ENCODE assay signal across 10 mouse cellular contexts in genomic region chr6:94594711-94595110, GRCm38 (mm10).
DNase-seq lines count a peak whose midpoint lies in the region; ATAC-seq lines count a peak whose summit lies in the region.
"Had no signal": no experiment of that assay in that cellular context is flagged by ENCODE, and none has a peak within 500 bp of the region (broad histone marks: within the 10 kb centered on the region; RNA-seq: fewer than 3 reads in every experiment).

No protein-coding gene starts in this region.

- H3K4me2 ChIP-seq in kidney, embryonic 15.5 days: no peak overlapping the region
- H3K4me2 ChIP-seq: hindbrain, embryonic 15.5 days had no signal

- no peaks in the 10 kb centered on the region for H3K27me3 ChIP-seq in kidney, embryonic 15.5 days
- H3K27me3 ChIP-seq: hindbrain, embryonic 15.5 days had no signal

- peak; percentile 45 for DNase-seq in gastrocnemius, postnatal 25 days
- no peak for DNase-seq in gastrocnemius, postnatal 10 days
- DNase-seq in kidney, postnatal 4 days: no peak
- peak; percentile 8 to 45 for DNase-seq in spleen, postnatal 4 days (ENCODE audit: low spot score in 2 of 2)
- DNase-seq in spleen, adult 18-20 months: no peak
- DNase-seq in skeletal muscle tissue, adult 2 months (ENCODE audit: low read depth, low spot score): peak; percentile 52
- no peak for DNase-seq in kidney, postnatal 36 days
- DNase-seq: lung, adult 18-20 months had no signal

- WGBS in kidney, embryonic 15.5 days: 53% methylated on average over 11 of the region's 11 CpGs

- peaks cover 42% of the 10 kb centered on the region for H3K4me1 ChIP-seq in kidney, embryonic 15.5 days

- no peak for ATAC-seq in kidney, embryonic 15.5 days (replicated peaks; ENCODE audit: low FRiP score)

- no peak overlapping the region for H3K4me3 ChIP-seq in kidney, embryonic 15.5 days (replicated peaks)
- H3K4me3 ChIP-seq: hindbrain, embryonic 15.5 days had no signal

- no peaks in the 10 kb centered on the region for H3K36me3 ChIP-seq in kidney, embryonic 15.5 days
- H3K36me3 ChIP-seq: hindbrain, embryonic 15.5 days had no signal

- H3K9me3 ChIP-seq in kidney, embryonic 15.5 days (replicated peaks): no peaks in the 10 kb centered on the region
- H3K9me3 ChIP-seq: hindbrain, embryonic 15.5 days had no signal

- no peak overlapping the region for H3K9ac ChIP-seq in kidney, embryonic 15.5 days
- H3K9ac ChIP-seq: hindbrain, embryonic 15.5 days had no signal

- H3K27ac ChIP-seq in kidney, embryonic 15.5 days: 0 out of 2 replicates have a peak overlapping the region, but pooled peaks have one; percentile 18
- H3K27ac ChIP-seq: hindbrain, embryonic 15.5 days had no signal

Comparison
In these comparisons a context has a peak if more than half of its experiments do, and no peak if none do; other contexts are left out.
1. DNase-seq: peak in gastrocnemius, postnatal 25 days (single experiment), spleen, postnatal 4 days (2 of 2) and skeletal muscle tissue, adult 2 months (single experiment); none in gastrocnemius, postnatal 10 days (single experiment), kidney, postnatal 4 days (0 of 2), spleen, adult 18-20 months (0 of 2) and kidney, postnatal 36 days (0 of 2).